Mouse (Mus musculus) bone marrow macrophage, adult 2 months (primary cell): ENCODE measurements at regions not wholly inside any gene's neighbourhood (a gene's known extent, or its start where the extent isn't known, plus 50 kb on each side); places are given as distances from the start of the nearest gene placed in this dataset.

Experiments
- CTCF ChIP-seq: IDR thresholded peaks from 2 replicates; pipeline ENCODE4 v1.5.1; 2012; ENCODE audit warnings: low read depth, mild to moderate bottlenecking, low read length, moderate library complexity
- POLR2A ChIP-seq: IDR thresholded peaks from 2 replicates; pipeline ENCODE4 v1.6.1; 2012; ENCODE audit warnings: mild to moderate bottlenecking, low read depth, low read length, borderline replicate concordance

DNA sequence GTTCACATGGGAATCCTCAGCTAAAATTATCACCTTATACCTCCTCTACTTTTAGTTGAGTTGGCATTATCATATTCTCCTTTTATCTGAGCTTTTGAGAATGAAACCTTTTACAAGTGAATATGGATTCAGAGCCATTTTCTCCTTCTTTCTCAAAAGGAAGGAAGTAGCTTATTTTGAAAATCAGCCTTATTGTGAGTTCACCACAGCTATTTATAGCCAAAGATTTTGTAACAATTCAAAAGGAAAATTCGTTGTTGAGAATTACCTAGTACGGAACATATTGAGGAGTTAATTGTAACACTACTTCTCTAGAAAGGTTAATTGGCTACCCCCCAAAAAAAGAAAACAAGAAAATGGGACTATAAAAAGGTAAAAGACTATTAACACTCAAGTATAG, 163.0 kb downstream of the Htr1a start:
- TF ChIP-seq POLR2A (no peak), CTCF (no peak)
